Mouse (Mus musculus): ENCODE measurements around the gene Ubtd2. TPM values are rescaled to one million over a fixed set of nuclear protein-coding genes. Genes with fewer than 3 reads are reported as not detected.

Ubtd2 gene
- 18.7 and 21.2 TPM in 2 replicates for polyA plus RNA-seq (2012; rRNA removed)

- DNase-seq (ENCODE audit: low spot score), result peak; percentile 99
Measured at GRCm38 (mm10) chr11:32454800-32455506, at the start of gene Ubtd2. Gene Ubtd2, plus strand, starts transcription at chr11:32455370.

- DNase-seq (ENCODE audit: low spot score), result no peak
Measured at GRCm38 (mm10) chr11:32407863-32408262, 47.3 kb upstream of the Ubtd2 start.

GRCm38 (mm10) chr11:32409052-32409451 is 46.1 kb upstream of the Ubtd2 start:
- DNase-seq (ENCODE audit: low spot score), result no peak

- no peak for DNase-seq (ENCODE audit: low spot score)
Measured at GRCm38 (mm10) chr11:32409823-32410562, 45.2 kb upstream of the Ubtd2 start.

GRCm38 (mm10) chr11:32420001-32420400 is 35.2 kb upstream of the Ubtd2 start:
- DNase-seq (ENCODE audit: low spot score), result no peak

GRCm38 (mm10) chr11:32423311-32423710 is 31.9 kb upstream of the Ubtd2 start:
- DNase-seq (ENCODE audit: low spot score), result no peak

- DNase-seq (ENCODE audit: low spot score), result no peak
Measured at GRCm38 (mm10) chr11:32424600-32424999, 30.6 kb upstream of the Ubtd2 start.

- no peak for DNase-seq (ENCODE audit: low spot score)
Measured at GRCm38 (mm10) chr11:32425043-32425658, 30.0 kb upstream of the Ubtd2 start.

DNA sequence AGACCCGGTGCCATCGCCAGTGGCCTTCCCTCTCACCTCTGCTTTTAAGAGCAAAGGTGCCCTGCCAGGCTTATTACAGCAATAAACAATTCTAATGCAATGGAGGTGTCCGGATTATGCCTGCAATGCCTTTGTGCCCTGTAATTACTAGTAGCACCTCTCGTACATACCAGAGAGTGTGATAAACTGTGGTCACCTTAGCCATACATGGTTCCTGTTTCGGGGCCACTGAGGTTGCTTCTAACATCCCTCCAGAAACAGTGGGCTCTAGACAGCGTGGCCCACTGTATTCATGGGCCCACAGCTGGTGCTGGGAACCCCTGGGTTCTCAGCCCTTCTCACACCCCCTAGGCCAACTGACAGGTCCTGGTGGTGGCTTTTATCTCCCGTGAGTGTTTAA is 27.6 kb upstream of the Ubtd2 start:
- no peak for DNase-seq (ENCODE audit: low spot score)

GRCm38 (mm10) chr11:32435410-32436060 is 19.6 kb upstream of the Ubtd2 start:
- DNase-seq (ENCODE audit: low spot score), result no peak

GRCm38 (mm10) chr11:32442576-32442975 is 12.6 kb upstream of the Ubtd2 start:
- DNase-seq (ENCODE audit: low spot score), result no peak

DNA sequence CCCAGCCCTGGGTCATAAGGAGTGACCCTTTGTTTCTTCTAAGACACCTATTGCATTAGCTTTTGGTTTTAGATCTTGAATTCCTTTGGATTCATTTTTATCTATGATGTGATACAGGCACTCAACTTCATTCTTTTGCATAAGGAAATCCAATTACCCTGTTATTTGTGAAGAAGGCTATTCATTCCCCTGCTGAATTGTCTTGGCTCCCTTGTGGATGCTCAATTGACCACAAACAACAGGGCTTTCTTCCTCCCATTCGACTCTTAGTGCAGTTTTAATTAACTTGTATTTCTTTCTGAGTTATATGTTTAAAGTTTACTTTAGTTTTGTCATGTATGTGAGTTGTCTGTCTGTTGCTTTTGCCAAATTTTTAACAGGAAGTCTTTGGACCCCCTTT is 10.9 kb upstream of the Ubtd2 start:
- no peak for DNase-seq (ENCODE audit: low spot score)

DNA sequence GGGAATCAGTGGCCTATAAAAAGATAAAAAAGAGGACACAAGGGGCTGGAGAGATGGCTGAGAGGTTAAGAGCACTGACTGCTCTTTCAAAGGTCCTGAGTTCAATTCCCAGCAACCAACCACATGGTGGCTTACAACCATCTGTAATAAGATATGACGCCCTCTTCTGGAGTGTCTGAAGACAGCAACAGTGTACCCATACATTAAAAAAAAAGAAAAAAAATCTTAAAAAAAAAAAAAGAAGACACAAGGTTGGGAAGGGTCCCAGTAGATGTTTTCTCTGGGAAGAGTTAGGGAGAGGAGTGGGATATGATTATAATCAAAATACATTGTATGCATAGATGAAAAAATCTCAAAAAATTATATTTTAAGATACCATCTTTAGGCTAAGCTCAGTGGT is 10.0 kb upstream of the Ubtd2 start:
- DNase-seq (ENCODE audit: low spot score), result no peak

- DNase-seq (ENCODE audit: low spot score), result no peak
Measured at GRCm38 (mm10) chr11:32445637-32446226, 9.4 kb upstream of the Ubtd2 start.

- DNase-seq (ENCODE audit: low spot score), result no peak
Measured at GRCm38 (mm10) chr11:32450216-32450615, 5.0 kb upstream of the Ubtd2 start.

GRCm38 (mm10) chr11:32451306-32451705 is 3.9 kb upstream of the Ubtd2 start:
- DNase-seq (ENCODE audit: low spot score), result no peak

DNA sequence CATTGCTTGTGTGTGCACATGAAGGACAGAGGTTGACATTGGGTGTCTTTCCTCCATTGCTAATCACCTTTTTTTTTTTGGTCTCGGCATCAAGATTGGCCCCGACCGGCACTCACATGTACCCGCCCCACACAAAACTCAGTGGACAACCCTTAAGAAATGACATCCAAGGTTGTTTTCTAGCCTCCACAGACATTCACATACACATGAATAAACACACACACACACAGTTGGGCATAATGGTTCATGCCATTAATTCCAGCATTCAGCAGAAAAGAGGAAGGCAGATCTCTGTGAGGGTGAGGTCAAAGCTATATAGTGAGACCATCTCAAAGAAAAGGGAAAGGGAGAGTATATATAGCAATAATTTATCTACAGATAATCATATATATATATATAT is 2.4 kb upstream of the Ubtd2 start:
- DNase-seq (ENCODE audit: low spot score), result no peak

DNA sequence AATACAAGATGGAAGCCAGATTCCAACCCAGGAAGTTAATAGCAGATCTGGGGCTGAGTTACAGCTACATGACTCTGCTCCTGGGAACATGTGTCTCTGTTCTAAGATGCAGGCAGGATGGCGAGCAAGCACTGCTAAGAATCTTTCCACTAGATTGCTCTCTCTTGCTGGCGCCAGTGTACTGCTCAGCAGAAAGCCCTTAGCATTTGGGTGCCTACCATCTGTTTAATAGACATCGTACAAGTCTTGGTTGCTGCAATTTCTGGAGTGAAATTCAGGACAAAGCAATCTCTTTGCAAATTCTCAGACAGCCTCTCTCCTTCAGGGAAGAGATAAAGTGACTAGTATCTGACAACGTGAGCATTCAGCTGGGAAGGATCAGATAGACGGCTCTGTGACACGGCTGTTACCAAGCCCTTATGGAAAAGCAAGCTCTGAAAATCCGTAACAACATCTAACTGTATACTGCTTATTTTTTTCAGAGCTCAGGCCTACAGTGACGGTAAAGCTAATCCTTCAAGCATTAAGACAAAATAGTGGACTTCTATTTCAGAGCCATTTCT is 1.7 kb upstream of the Ubtd2 start:
- no peak for DNase-seq (ENCODE audit: low spot score)

DNA sequence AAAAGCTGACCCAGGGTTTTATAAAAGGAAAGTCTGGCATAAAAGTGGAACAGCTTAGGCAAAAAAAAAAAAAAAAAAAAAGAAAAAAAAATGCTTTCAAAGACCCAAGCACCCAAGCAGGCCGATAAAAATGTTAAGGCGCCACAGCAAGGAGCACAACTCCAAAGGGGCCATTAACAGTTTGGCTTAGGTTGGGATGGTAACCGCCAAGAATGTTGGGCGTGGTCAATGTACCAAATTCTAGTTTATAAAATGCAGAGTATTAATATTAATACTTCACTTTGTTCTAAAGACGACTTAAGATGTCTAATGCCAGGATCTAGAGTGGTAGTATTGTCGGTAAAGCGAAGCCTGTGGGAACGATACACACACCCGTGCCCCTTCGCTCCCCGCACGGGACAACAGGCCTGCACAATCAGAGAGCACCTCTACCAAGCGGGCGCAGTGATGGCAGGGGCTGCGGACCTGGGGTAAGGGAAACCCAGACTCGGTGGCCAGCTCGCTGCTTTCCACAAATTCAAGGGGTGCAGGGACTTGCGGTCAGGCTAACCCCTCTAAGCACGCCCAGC is 855 bp upstream of the Ubtd2 start:
- DNase-seq (ENCODE audit: low spot score), result no peak

DNA sequence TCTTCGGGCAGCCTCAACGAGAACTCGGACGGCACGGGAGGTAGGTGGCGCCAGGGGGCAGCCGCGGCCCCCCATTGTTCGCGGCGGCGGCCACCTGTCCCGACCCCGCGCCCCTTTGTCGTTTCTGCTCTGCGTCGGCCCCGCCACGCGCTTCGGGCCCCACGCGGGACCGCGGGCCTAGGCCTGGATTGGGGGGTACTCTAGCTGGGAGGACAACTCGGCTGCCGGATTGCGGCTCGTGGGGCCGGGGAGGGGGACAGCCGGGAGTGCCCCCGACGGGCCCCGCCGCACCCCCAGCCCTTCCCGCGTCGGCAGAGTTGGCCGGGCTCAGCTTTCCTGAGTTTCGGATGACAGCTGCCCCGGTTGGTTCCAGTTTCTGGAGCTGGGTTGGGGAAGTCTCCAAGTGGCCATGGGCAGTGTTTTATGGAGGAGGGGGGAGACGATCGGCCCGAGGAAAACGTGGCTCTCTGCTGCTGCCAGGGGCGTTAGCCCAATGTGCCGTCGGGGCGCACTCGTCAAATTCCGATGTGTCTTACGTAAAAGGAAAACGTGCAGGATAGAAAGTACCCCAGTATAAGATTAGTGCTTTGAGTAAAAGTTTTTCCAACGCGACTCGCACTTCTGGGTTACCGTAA is 454 bp downstream of the Ubtd2 start:
- DNase-seq (ENCODE audit: low spot score), result no peak

DNA sequence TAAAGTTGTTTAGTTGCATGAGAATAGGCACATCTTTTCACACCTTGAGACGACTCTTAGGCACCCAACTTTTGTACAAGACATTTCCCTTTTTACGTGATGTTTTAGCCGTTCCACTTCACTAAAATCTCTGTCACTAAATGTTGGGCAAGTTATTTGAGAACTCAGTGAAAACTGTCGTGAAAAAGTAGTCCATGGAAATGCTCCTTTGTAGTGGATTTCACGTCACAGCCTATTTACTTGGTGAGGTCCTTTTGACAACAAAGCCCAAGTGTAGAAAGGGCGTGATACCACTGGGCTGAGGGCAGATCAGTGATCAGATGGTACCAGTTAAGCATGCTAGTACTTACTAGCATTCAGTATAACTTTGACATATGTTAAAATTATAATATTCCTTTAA is 1.2 kb downstream of the Ubtd2 start:
- DNase-seq (ENCODE audit: low spot score), result no peak
